Mouse (Mus musculus): Measurements from ENCODE around the gene Mat1a.

DNA sequence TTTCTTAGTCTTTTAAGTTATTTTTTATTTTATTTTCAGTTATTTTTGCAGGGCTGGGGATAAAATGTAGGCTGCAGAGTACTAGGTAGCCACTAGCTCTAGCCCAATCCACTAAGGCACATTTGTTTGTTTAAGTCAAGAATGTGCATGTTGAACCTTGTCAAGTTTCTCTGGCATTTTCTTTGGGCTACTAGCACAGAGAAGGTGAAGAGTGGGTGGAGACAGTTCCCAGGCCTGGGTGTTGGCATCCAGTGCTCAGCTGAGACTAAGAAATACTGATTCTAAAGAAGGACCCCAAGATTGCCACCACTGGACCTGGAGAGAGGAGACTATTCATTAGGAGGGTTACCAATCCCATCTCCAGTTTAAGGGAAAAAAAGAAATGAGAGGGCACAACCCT, 32.2 kb downstream of the Mat1a start:
- TF ChIP-seq POLR2A (IDR thresholded peaks at IDR 0.05; ENCODE audit: control insufficient read depth, extremely low read depth, insufficient read depth, low read length, poor library complexity) (no peak), CTCF (IDR thresholded peaks at IDR 0.05; ENCODE audit: borderline replicate concordance, control insufficient read depth, extremely low read depth, insufficient read depth, low read length, poor library complexity) (no peak)
